Mouse (Mus musculus) stomach, postnatal 0 days (tissue): ENCODE measurements around the gene Ccdc149.

Experiments
- CTCF ChIP-seq: IDR thresholded peaks from 2 replicates; pipeline ENCODE4 v1.5.1; 2016; ENCODE audit warnings: antibody characterized with exemption, low read depth, mild to moderate bottlenecking, moderate library complexity
- EP300 ChIP-seq: optimal IDR thresholded peaks from 2 replicates; pipeline ENCODE3; 2016; ENCODE audit warnings: antibody characterized with exemption

- no peak for TF ChIP-seq EP300
- TF ChIP-seq CTCF: no peak
These were observed 20.5 kb downstream of the Ccdc149 start for GRCm38 (mm10) chr5:52450821-52451220.
